Mouse (Mus musculus): ENCODE measurements at regions not wholly inside any gene's neighbourhood (a gene's known extent, or its start where the extent isn't known, plus 50 kb on each side); places are given as distances from the start of the nearest gene placed in this dataset.

GRCm38 (mm10) chr16:51315608-51316007, 715.4 kb upstream of the Cblb start:
- peak; percentile 83 for DNase-seq (ENCODE audit: low spot score)

- no peak for DNase-seq (ENCODE audit: low spot score)
Measured at GRCm38 (mm10) chr16:51332262-51332661, 698.8 kb upstream of the Cblb start.

GRCm38 (mm10) chr16:51334972-51335371, 696.1 kb upstream of the Cblb start:
- DNase-seq (ENCODE audit: low spot score): no peak

GRCm38 (mm10) chr16:51347120-51347519, 683.9 kb upstream of the Cblb start:
- no peak for DNase-seq (ENCODE audit: low spot score)

GRCm38 (mm10) chr16:51352151-51352550, 678.9 kb upstream of the Cblb start:
- no peak for DNase-seq (ENCODE audit: low spot score)

GRCm38 (mm10) chr16:51353791-51354190, 677.2 kb upstream of the Cblb start:
- DNase-seq (ENCODE audit: low spot score): no peak

- no peak for DNase-seq (ENCODE audit: low spot score)
Measured at GRCm38 (mm10) chr16:51370070-51370469, 661.0 kb upstream of the Cblb start.

GRCm38 (mm10) chr16:51386456-51386855, 644.6 kb upstream of the Cblb start:
- peak; percentile 4 for DNase-seq (ENCODE audit: low spot score)

- no peak for DNase-seq (ENCODE audit: low spot score)
Measured at GRCm38 (mm10) chr16:51387498-51387897, 643.5 kb upstream of the Cblb start.

- no peak for DNase-seq (ENCODE audit: low spot score)
Measured at GRCm38 (mm10) chr16:51393871-51394270, 637.2 kb upstream of the Cblb start.
